Mouse (Mus musculus): ENCODE results near the gene Col2a1.
A peak's percentile ranks its signal among the peaks of the same experiment; 100 is the strongest.

Gene Col2a1

DNA sequence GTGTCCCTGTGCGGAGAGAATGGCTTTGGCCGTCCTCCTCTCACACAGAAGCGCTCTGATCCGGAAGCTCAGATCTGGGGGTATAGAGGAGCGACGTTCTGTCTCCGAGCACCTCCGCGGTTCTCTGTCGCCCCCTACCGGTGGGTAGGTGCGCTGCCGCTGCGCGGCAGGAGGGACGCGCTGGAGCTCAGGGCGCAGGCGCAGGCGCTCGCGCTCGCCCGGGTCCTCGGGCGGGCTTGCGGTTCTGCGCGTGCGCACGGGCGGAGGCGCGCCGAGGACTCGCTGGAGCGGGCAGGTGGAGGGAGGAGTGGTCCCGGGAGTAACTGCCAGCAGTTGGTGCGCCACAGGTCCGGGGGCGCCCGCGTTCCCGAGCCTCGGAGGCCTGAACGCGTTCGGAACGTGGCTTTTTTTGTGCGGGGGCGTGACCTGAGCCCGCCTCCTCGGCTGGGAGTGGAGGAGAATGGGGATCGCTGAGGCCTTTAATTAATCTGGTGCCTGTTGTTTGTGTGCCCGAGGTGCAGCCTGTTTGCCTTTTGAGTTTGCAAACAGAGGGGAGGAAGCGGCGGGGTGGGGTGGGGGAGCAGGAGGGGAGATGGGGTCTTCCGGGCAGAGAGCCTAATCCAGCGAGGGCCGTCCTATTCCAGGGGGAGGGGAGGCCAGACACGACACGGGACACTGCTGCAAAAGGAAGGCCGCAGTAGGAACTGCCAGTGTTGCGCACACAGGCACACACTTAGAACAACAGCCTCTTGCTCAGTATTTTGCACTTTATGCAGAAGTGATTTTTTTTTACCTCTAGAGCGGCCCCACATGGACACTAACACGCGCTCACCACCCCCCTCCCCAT, 40.3 kb downstream of the Col2a1 start, which contains the start of gene Tmem106c:
Tmem106c (plus strand) TSS at position 212 of the 847 bp plus-strand sequence.
- DNase-seq (ENCODE audit: low read depth, low spot score): peak; percentile 96

GRCm38 (mm10) chr15:97963329-97963988, 41.0 kb downstream of the Col2a1 start:
- DNase-seq (ENCODE audit: low read depth, low spot score): no peak

DNA sequence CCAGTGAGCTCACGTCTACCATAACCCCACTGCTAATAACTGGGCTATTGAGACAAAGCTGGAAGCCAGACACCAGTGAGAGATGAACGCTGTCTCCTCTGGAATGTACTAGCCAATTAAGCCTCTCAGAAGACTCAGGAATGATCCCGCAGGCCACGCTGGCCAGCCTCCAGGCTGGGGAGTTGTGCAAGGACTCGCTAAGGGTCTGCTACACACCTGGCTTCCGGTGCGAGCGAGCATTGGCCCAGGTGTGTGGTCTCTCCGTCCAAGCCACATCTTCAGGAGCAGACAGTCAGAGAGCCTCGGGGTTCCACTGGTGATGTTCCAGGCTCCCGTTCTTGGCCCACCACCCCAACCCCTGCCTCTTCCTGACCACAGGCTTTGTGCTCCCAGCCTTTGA, 48.1 kb downstream of the Col2a1 start:
- DNase-seq (ENCODE audit: low read depth, low spot score): no peak

DNA sequence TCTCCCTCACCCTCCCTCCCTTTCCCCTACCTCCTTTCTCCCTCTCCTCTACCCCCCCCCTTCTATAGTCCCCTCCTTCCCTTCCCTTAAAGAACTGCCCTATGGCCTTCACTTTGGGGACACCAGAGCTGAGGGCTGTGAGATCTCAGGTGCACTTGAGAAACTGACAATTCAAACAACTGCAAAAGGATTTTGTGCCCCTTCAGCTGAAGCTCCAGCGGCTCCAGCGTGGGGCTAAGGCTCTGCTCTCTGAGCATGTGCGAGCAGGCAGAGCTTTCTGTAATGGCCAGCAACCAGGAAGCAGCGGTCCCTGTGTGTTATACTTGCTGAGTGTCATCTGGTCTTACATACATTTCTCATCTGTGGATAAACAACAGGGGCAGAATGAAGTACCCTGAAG, 48.8 kb downstream of the Col2a1 start:
- no peak for DNase-seq (ENCODE audit: low read depth, low spot score)

GRCm38 (mm10) chr15:97955286-97955685, 49.2 kb downstream of the Col2a1 start:
- no peak for DNase-seq (ENCODE audit: low read depth, low spot score)

DNA sequence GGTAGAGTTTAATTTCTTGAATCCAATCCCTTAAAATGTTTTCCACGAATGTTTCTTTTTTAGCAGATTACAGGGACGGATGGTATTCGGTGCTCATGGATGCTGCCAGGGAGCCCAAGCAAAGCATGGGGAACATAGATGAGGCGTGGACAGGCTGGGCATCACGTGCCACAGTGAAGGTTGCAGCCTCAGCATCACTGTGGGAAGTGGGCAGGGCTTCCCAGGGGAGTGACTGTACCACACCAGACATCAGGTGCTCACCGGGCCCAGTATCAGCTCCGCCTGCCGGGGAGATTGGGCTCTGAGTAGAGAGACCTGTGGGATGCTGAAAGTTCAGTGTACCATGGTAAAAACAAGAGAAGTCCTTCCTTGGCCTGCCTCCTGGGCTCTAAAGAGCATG, 49.8 kb downstream of the Col2a1 start:
- DNase-seq (ENCODE audit: low read depth, low spot score): no peak

DNA sequence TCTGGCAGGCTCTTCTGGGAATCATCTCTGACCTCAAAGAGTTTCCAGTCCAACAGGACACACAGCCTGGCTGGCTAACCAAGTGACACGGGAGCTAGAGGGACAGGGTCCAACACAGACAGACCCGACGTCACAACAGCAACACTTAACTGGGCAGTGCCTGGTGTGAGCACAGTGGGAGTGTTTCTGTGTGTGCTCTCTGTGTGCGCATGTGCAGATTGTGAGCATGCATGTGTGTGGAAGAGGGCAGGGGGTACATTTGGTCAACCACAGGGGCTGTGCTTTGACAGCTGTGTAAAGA, 51.7 kb downstream of the Col2a1 start:
- DNase-seq (ENCODE audit: low read depth, low spot score): no peak

- DNase-seq (ENCODE audit: low read depth, low spot score): peak; percentile 84
These were observed 52.2 kb downstream of the Col2a1 start for GRCm38 (mm10) chr15:97952137-97952888.

DNA sequence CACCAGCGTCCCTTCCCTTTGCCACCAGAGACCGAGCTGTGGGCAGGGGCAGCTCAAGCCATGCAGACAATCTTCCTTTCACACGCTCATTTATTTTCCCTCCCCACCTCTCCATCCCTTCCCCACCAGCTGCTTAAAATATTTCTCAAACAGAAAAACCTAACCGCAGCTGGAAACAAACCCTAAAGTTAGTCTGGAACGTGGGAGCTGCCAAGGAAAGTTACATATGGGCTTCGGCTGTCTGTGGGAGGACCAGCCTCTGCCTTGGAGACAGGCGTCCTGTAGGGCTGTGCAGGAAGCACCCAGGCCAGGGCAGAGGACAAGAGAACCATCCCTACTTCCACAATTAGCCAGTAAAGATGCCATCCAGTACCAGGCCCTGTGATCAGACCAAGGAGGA, 54.3 kb downstream of the Col2a1 start:
- no peak for DNase-seq (ENCODE audit: low read depth, low spot score)

GRCm38 (mm10) chr15:97949706-97950105, 54.8 kb downstream of the Col2a1 start:
- no peak for DNase-seq (ENCODE audit: low read depth, low spot score)

GRCm38 (mm10) chr15:97948720-97949119, 55.8 kb downstream of the Col2a1 start:
- no peak for DNase-seq (ENCODE audit: low read depth, low spot score)

- no peak for DNase-seq (ENCODE audit: low read depth, low spot score)
These were observed 58.7 kb downstream of the Col2a1 start for GRCm38 (mm10) chr15:97945656-97946315.

- no peak for DNase-seq (ENCODE audit: low read depth, low spot score)
These were observed 59.4 kb downstream of the Col2a1 start for GRCm38 (mm10) chr15:97944919-97945574.

DNA sequence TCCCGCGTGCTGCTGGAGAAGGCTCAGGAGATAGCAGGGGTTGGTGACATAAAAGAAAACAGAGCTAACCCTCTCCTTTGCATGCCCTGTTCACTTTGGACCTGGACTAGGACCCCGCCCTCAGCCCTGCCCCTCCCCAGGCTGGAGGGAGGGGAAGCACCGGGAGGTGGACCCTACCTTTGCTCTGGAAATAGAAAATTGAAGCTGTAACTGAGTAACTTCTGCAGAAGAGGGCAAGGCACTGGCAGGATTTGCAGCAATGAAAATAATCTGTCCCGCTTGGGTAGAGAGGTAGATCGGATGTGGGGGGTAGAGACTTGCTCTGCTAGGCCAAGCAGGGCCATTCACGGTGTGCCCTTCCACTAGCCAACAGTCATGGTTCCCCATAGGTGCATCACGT, 61.1 kb downstream of the Col2a1 start:
- DNase-seq (ENCODE audit: low read depth, low spot score): no peak

- DNase-seq (ENCODE audit: low read depth, low spot score): no peak
These were observed 62.0 kb downstream of the Col2a1 start for GRCm38 (mm10) chr15:97942538-97942937.

DNA sequence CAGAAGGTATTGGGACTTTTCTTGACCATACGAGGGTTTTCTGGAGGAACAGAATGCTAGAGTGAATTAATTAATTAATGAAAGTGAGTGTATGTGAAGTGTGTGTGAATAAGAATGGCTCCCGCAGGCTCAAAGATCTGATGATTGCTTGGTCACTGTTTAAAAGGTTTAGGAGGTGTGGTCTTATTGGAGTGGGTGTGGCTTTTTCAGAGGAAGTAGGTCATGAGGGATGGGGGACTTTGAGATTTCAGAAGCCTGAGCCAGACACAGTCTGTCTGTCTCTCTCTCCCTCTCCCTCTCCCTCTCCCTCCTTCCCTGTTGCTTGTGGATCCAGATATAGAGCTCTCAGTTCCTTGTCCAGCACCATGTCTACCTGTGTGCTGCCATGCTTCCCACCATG, 63.2 kb downstream of the Col2a1 start:
- no peak for DNase-seq (ENCODE audit: low read depth, low spot score)

DNA sequence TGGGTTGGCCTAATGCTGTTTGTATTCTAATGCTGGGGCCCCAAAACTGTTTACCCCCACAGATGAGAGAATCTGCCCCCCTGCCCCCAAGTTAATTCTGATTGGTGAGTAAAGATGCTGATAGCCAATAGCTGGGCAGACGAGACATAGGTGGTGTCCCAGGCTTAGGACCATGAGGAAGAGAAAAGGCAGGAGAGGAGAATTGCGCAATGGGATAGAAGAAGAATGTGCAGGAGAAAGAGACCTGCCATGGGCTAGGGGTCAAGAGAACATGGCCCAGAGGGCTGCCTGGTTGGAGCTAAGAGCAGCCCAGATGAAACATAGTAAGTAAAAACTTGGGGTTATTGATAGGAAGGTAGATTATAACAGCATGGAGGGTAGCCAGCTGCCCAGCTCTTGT, 64.4 kb downstream of the Col2a1 start:
- DNase-seq (ENCODE audit: low read depth, low spot score): no peak

DNA sequence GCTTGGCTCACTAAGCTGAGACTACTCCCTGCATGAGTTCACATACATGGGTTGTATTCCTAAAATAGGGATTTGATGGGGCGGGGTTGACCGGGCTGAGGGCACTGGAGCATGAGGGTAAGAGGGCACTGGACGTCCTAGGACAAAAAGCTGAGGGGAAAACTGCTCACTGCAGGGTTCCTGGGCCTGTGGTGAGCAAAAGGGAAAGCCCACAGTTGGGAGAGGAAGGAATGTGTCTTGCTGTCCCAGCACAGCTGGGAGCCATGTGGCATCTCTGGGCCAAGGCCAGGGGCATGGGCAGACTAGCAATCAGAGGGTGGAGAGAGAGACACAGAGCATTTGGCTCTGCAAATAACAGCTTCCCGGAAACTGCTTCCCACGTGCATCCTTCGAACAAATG, 65.9 kb downstream of the Col2a1 start:
- DNase-seq (ENCODE audit: low read depth, low spot score): no peak

GRCm38 (mm10) chr15:97932441-97932840, 72.1 kb downstream of the Col2a1 start:
- no peak for DNase-seq (ENCODE audit: low read depth, low spot score)

GRCm38 (mm10) chr15:97929259-97929824, 75.2 kb downstream of the Col2a1 start:
- no peak for DNase-seq (ENCODE audit: low read depth, low spot score)

DNA sequence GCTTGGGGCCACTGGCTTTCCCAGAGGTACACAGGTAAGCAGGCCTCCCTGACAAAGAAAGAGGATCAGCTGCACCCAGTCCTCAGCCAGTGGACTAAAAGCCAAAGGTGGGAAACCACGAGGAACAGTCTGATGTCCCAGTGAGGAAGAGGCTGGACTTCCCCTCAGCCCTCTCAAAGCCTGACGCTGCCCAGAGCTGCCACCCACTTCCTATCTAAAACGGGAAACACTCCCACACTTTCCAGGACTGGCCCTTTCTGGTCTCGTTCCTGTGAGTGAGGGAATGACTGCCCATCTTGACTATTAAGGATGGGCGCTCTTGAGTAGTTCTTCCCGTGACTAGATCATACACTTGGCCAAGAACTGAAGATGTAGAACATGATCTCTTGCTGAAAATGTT, 76.7 kb downstream of the Col2a1 start:
- DNase-seq (ENCODE audit: low read depth, low spot score): no peak

Measured in forelimb bud, embryonic 11.5 days (tissue).